Mouse (Mus musculus) lung, adult 18-20 months (tissue): ENCODE data around the gene Cyp2j7.
"Not testable (repeated sequence)": the region's sequence is repeated elsewhere in the genome, so short reads cannot be mapped to it uniquely, and the experiment has no call there.

Source experiments
- DNase-seq, 2 experiments: peaks; one replicate each; pipeline ENCODE4 v3.0.0; 2022; ENCODE audit warnings: mixed read lengths in 2 of 2

Gene Cyp2j7

DNA sequence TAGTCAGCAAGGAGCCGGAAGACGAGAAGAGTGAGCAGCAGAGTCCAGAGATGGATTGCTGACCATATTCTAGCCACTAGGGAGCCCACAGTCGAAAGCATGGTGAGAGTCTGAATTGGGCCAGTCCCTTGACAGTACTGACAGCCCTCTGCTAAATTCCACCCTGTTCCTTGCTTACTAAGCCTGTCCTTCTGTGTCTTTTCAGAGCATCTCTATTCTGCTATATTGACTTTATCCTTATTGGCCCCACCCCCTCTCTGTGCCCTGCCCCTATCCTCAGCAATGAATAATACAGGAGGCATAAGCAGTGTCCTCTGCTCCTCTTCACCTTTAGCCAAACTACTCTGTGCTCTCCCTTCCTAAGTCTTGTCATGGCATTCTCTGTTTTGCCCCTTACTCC, at the start of gene Cyp2j7:
Gene Cyp2j7, minus strand, starts transcription at position 101 of the 400 bp plus-strand sequence.
- DNase-seq, result no peak

- DNase-seq, result not testable (repeated sequence)
Measured at GRCm38 (mm10) chr4:96276896-96277295, 40.4 kb upstream of the Cyp2j7 start.

- DNase-seq, result no peak
Measured at GRCm38 (mm10) chr4:96273907-96274306, 37.4 kb upstream of the Cyp2j7 start.

- no peak for DNase-seq
Measured at GRCm38 (mm10) chr4:96196701-96197100, 39.8 kb downstream of the Cyp2j7 start.

- not testable (repeated sequence) for DNase-seq
Measured at GRCm38 (mm10) chr4:96189321-96189720, 47.1 kb downstream of the Cyp2j7 start.

- not testable (repeated sequence) for DNase-seq
Measured at GRCm38 (mm10) chr4:96188671-96189070, 47.8 kb downstream of the Cyp2j7 start.

DNA sequence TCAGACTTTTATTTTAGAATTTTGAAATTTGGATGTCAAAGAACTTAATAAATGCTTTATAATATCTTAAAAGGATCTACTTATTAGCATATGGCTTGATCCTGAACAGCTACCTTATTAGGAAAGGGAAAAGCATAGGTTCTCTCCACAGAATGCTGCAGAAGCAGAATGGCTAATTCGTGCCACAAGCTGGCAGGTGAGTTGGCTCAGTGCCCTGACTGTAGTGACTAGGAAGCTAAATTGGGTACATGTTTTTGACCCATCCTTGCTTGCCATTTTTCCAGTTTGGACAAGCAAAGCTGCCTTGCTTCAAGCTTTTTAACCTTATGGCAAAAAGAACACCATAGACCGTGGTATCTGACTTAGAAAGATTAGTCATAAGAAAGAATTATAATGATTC, 48.3 kb downstream of the Cyp2j7 start:
- not testable (repeated sequence) for DNase-seq

DNA sequence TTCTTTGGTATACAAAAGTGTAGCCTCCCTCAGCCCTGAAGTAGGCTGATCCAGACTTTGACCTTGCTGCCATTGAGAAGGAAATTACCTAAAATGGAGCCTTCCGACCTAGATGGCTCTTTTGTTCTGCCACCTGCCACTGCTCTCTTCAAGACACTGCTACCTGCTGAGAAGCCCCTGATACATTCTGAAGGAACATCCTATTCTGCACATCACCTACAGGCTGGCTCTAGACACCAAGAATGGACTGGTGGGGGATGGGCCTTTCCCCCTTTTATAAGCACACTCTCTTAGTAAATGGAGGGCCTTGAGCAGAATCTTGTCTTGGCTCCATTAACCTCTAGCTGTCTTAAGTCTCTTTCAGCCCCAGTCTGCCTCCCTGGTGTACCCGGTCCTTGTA, 51.7 kb downstream of the Cyp2j7 start:
- DNase-seq, result not testable (repeated sequence)

- no peak for DNase-seq
Measured at GRCm38 (mm10) chr4:96162839-96163238, 73.6 kb downstream of the Cyp2j7 start.

DNA sequence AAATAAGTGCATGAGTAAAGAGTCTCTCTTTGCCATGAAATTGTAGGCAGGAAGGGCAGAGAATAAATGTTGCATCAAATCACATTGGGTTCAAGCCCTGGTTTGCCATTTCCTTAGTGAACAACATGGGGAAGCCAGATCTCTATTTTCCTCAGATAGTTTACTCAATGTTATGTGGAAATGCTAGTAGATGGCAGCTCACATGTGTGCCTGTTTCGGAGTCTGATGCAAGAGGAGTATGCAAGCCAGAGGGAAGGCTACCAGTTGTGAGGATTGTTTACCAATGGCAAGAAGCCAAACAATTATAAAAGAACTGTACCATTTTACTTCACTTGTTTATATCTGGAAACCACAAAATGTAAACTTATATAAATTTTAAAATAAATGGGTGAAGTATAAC, 74.9 kb downstream of the Cyp2j7 start:
- DNase-seq, result no peak
